Mouse (Mus musculus) olfactory bulb, adult 2 months (tissue): Measurements from ENCODE around the gene Dars.

Source experiments
- CTCF ChIP-seq: fragments of 200-500 bp; IDR thresholded peaks from 2 replicates; pipeline ENCODE4 v1.5.1; 2012; ENCODE audit warnings: low read depth, mild to moderate bottlenecking, low read length, moderate library complexity; ENCODE audit not compliant: insufficient read depth
- POLR2A ChIP-seq: fragments of 200-500 bp; IDR thresholded peaks from 2 replicates; pipeline ENCODE4 v1.6.1; 2012; ENCODE audit warnings: mild to moderate bottlenecking, low read depth, low read length, moderate library complexity; ENCODE audit not compliant: insufficient read depth

- TF ChIP-seq CTCF (no peak), POLR2A (no peak)
Observed at GRCm38 (mm10) chr1:128405675-128406074, 11.5 kb downstream of the Dars start.
